ENCODE assay signal across 8 mouse cellular contexts in genomic region chrX:7421016-7421415, GRCm38 (mm10). TPM values are rescaled to one million over a fixed set of nuclear protein-coding genes. Genes with fewer than 3 reads are reported as not detected.
A peak's percentile ranks its signal among the peaks of the same experiment; 100 is the strongest.
DNase-seq lines count a peak whose midpoint lies in the region; ATAC-seq lines count a peak whose summit lies in the region.

No protein-coding gene starts in this region.

- no peaks in the 10 kb centered on the region for H3K27me3 ChIP-seq in hindbrain, embryonic 13.5 days

- no peak overlapping the region for H3K27ac ChIP-seq in hindbrain, embryonic 13.5 days

- H3K9ac ChIP-seq in hindbrain, embryonic 13.5 days: no peak overlapping the region

- WGBS in hindbrain, embryonic 13.5 days: 25% methylated on average over 3 of the region's 3 CpGs

- H3K36me3 ChIP-seq in hindbrain, embryonic 13.5 days: no peaks in the 10 kb centered on the region

- ATAC-seq in hindbrain, embryonic 13.5 days (ENCODE audit: low FRiP score): peak; percentile 53

- 0 out of 2 replicates have a peak overlapping the region, but pooled peaks have one; percentile 10 for H3K4me2 ChIP-seq in hindbrain, embryonic 13.5 days

- peak; percentile 52 for DNase-seq in Muller cell, postnatal 12 days (ENCODE audit: inconsistent ontology term)
- DNase-seq in cerebellum, adult 18-20 months: peak; percentile 42 to 56
- DNase-seq in frontal cortex, postnatal 10 days (ENCODE audit: low spot score in 2 of 2): peak; percentile 60 to 63
- peak; percentile 81 for DNase-seq in layer of hippocampus, adult 9-11 months
- DNase-seq in lung, postnatal 14 days: peak; percentile 78
- peak; percentile 92 for DNase-seq in retina, postnatal 1 day
- DNase-seq in thymus, postnatal 25 days: peak; percentile 57

- 0 out of 2 replicates have a peak, but pooled peaks cover 4% of the 10 kb centered on the region for H3K4me1 ChIP-seq in hindbrain, embryonic 13.5 days (replicated peaks)

- no peaks in the 10 kb centered on the region for H3K9me3 ChIP-seq in hindbrain, embryonic 13.5 days

- H3K4me3 ChIP-seq in hindbrain, embryonic 13.5 days: no peak overlapping the region

RNA-seq across cellular contexts. Expression of gene Usp27x, which starts 45.4 kb away (rescaled TPM):
- 1.6 and 1.9 TPM in 2 replicates for polyA plus RNA-seq in hindbrain, embryonic 13.5 days (2015; fragmentation: Nextera tagmentation; extraction: Ambion mirVana)
